Mouse (Mus musculus) frontal cortex, postnatal 36 days (tissue): ENCODE measurements around the gene Pla2g2d.

Source experiments
- DNase-seq, 2 experiments: peaks; one replicate each; pipeline ENCODE4 v3.0.0; 2022; ENCODE audit warnings: low spot score in 2 of 2

Gene Pla2g2d

DNA sequence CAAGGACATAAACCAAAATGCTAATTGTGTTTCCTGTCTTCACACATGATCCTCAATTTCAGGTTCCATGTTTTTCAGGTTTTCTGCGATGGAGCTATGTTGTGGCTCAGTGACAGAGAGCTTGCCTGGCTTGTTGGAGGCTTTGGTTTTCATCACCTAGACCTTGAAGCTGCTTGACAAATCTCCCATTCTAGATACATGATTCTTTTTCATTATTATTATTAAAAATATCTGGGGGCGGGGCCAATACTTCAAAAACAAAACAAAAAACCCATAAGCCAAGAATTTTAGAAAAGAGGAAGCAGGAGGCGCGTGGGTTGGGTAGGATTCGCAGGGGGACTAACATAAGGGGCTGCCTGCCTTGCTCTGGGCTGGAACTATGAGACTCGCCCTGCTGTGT, at the start of gene Pla2g2d:
TSS of gene Pla2g2d (plus strand) at position 301 of the 400 bp plus-strand sequence.
- DNase-seq: no peak

DNA sequence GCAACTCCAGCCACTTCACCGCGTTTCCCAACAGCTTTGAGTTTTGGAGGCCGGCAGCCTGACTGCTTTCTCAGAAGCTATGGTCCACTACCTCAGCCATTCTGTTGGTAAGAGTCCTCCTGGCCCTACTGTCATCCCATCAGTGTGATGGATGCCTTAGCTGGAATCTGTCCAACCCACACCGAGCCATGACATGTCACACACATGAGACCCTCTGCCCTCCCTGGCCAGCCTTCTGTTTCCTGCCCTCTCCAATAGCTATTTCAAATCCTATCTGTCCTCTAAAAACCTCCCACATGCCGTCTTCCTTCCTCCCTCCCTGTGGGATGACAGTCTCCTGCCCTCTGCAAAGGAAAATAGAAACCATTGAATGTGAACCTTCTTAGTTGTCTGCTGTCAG, 49.8 kb upstream of the Pla2g2d start:
- DNase-seq: no peak

DNA sequence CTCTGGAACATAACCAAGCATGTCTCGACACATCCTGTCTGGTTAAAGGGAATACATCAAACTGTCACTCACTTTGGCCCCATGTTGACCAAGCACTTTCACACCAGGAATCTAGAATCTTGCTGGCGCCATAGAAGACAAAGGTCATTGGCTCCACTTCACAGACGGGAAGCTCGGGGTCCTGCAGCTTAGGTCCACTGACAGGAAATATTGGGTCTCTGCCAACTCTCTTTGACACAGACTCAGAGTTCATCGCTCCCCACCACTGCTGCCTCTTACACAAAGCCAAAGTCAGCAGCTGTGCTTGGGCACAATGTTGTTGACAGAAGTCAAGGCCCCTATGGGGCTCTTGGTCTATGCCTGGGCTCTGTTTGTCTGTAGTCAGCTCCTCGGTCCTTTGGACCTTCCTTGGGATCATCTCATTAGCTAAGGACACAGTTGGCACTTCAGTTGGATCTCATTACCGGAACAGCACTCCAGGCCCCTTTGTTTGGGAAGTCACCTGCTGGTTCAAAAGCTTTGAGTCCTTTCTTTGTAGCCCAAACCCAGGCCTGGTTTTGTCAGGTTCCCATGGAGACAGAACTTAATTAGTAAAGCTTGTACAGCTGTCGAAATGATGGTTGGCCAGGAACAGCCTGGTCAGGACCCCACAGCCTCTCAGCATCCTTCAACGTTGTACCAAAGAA, 46.4 kb upstream of the Pla2g2d start:
- no peak for DNase-seq

DNA sequence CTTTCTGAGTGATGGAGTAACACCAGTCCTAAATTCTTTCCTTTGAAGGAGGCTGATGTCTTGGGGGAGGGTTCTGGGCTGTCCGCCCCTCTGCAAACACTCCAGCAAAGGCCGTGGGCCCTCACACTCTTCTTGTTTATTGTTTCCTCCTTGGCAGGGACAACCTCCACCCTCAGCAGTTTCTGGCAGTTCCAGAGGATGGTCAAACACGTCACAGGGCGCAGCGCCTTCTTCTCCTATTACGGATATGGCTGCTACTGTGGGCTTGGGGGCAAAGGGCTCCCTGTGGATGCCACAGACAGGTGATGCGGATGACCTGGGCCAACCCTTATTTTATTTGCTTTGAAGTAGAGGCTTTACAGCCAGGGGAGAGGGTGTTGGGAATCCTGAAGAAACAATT, 41.4 kb upstream of the Pla2g2d start:
- DNase-seq: no peak

DNA sequence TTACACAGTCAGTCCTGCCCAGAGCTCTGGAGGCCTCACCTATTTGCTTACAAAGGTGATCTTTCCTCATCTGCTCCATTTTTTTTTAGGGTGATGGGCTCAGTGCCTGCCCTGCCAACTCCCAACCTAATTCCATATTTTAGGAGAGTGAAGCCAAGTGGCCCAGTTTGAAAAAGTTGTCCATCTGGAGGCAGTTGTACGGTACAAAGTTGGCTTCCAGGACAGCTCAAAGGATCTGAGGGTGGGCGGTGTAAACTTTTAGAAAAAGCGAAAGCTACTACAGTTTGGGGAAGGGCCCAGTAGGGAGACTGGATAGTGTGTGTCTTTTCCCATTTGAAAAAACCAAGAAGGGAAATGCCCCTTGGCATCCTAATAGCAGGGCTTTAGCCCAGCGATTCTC, 40.7 kb upstream of the Pla2g2d start:
- no peak for DNase-seq

DNA sequence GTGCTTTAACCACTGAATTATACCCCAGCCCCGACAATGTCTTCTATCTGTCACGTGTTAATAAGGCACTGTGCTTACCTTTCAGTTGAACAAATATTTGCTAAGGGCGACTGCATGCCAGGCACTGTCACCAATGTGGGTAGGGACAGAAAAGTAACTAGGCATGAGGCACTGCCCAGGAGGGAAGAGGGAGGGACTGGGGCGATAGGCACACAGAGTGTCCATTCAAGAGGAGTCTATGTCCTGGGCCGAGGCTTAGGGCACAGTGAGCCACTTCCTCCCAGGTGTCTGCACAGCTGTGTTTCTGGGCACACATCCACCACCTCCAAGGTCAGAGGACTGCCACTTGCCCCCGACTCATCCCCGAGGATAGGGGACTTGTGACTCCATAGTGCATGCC, 38.5 kb upstream of the Pla2g2d start, which contains the start of gene Ubxn10:
TSS of gene Ubxn10 (minus strand) at position 137 of the 400 bp plus-strand sequence.
- DNase-seq: no peak

DNA sequence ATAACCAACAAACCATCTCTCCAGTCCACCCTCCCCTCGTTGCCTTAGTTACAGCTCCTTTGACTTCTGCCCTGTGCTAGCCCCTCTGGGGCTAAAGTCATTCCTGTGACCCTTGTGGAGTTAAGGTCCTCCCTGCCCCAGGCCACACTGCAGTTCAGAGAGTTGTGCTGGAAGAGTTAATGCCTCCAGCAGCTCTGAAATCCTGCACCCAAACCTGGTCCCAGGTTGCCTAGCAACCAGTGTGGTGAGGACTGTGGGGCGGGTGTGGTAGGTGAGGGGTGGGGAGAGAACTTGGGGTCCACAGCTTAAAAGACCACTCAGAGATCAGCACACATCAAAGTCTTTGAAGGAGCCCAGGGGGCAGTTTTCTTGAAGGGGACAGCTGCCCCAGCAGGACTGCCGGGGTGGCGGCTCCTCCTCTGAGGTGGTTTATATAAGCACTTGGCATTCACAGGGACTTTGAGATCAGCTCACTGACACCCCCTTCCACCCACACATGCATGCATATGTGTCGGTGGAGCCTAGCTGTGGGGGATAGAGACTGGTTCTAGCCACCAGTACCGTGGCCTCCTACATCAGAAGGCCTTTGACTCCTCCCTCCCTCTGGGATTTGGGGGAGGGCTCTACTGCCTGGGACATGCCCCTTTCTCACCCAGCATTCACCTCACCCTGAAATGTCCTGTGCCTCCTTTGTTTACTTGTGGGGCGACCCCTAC, 36.2 kb upstream of the Pla2g2d start:
- DNase-seq: peak in 1 of 2 experiments; percentile 49

DNA sequence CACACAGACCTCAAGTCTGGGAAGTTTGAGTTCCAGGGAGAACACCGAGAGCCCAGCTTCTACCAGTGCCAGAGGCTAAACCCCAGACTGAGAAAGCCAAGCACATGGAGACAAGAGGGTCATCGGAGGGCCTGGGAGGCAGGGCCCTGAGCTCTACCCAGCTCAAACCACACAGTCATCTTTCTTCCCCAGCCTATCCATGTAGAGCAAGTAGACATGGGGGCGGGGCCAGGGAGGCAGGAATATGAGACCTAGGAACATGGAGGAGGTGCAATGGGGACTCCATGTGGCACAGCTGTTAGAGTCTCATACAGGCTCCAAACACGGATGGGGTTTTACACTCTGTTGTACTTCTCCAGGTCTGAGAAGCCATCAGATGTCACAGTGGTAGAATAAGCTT, 29.7 kb upstream of the Pla2g2d start:
- no peak for DNase-seq

DNA sequence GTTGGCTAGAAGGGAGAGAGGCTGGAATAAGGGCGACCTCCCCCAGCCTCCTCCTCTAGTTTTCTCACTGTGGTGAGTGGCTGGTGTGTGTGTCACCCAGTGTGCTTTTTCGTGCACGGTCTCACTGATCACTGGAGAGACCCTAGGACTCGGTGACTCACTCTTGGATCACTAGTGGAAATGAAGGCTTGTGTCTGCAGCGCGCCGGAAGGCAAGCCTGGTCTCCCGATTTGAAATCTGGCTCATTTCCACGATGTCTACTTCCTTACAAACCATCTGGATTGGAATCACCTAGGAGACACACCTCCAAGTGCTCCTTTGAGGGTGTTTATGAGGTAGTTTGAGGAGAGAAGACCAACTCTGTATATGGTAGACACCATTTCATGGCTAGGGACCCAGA, 28.7 kb upstream of the Pla2g2d start:
- no peak for DNase-seq

DNA sequence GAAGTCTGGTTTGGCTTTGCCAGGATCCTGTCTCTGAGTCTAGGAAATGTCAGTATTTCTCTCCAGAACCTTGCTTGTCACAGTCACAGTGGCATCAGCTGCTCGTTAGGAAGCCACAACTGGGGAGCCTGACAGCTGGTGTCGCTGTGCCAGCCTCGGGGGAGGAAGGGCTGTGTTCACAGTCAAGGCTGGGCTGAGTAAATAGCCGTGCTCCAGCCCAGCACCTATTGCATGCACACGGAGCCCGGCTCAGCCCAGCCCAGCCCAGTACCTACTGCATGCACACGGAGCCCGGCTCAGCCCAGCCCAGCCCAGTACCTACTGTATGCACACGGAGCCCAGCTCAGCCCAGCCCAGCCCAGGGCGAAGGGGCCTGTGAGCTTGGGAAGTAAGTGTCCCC, 27.7 kb upstream of the Pla2g2d start:
- DNase-seq: peak; percentile 65

DNA sequence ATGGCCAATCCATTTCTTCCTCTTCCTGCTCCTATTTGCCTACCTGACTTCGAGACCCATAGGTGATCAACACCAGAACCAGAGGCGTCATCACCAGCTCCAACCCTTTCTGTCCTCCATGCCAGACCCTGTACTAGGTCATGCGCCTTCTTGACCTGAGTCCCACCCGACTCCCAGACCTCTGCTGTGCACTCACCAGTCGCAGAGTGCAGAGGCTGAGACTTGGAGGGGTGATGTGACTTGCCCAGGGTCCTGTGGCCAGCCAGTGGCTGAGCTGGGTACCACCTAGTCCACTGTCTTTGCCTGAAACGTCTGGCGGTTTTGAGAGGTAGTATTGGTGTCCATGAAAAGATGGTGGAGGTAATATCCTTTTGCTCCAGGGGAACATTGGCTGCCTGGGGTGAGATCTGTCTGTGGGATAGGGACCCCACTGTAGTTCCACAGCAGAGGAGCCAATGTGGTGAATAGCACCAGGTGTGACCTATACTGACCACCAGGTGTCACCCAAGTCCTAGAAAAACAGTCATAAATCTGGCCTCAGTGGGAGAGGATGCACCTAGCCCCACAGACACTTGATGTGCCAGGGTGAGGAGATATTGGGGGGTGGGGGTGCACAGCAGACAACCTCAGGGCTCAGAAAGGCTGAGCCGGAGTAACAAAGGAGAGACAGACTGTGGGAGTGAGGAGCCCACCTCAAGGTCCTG, 27.0 kb upstream of the Pla2g2d start:
- peak in 1 of 2 experiments; percentile 78 for DNase-seq

DNA sequence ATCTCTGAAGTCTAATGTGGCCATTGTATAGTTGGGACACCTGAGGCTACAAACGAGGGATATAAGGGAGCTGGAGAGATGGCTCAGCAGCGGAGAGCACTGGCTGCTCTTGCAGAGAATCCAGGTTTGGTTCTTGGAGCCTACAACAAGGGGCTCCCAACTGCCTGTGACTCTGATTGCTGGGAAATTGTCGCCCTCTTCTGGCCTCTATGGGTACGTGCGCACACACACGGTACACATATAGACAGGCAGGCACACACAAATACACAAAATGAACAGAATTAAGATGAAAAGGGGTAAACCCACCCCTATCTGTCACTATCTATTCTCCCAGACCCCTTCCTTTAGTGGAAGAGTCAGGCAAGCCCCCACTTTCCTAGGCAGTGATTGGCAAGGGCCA, 22.9 kb upstream of the Pla2g2d start:
- DNase-seq: no peak

DNA sequence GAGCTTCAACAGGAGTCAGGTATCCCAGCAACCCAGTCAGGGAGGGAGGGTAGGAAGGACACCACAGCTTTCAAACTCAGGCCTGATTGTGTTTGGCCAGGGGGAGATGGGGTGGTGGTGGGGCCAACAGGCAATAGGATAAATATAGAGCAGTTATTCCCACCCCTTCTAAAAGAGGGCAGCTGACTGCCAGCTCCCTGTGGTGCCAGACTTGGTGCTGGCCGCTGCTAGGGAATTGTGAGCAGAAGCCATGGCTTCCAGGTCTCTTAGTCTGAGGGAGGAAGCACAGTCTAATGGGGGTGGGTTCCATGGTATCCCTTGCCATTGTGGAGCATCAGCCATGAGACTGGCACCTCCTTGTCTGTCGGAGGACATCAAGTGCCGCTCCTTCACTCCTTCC, 21.9 kb upstream of the Pla2g2d start:
- no peak for DNase-seq

DNA sequence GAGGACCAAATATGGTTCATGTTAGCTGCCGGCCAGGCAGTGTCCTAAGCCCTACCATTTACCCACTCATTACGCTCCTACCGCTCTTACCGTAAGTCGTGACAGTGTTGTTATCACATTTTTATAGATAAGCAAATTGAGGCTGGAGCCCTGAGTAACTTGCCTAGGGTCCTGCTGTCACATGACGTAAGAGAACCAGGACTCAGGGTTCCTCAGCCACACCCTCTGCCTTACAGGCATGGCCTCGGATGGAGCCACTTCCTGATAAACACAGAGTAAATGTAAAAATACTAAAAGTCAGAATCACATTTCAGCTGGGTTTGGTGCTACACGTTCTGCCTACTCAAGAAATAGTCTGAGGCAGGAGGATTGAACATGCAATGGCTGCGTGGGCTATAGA, 21.1 kb upstream of the Pla2g2d start:
- no peak for DNase-seq

DNA sequence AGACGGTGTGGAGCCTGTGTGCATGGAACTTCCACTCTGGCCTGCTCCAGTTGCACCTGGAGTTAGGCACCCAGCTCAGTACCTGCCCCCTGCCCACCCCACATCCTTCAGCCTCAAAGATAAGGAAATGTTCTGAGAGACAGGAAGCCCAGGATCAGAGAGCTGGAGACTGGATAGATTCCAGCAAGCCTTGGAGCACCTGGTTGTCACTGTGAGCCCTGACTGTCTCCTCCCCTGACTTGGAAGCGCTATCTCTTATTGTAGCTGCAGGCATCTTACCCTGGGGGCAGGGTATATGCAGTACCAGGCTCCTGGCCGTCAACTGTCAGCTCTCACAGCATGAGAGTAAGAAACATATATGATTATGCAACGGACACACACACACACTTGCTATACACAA, 20.1 kb upstream of the Pla2g2d start:
- DNase-seq: no peak

DNA sequence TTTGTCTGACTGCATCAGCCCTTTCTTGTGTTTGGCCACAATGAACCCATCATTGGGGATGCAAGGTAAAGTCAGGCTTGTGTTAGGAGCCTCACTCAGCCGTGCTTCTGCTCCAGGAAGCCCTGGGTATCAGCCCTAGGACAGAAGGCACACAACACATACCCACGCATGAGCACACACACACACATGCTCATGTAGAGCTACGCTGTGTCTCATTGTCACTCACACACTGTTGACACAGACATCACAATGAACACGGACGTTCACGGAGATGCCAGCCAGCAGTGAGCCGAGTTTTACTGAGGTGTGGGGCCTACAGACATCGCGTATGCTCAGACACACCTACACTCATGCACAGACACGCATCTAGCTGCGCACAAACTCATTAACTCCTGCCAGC, 19.6 kb upstream of the Pla2g2d start:
- DNase-seq: no peak

DNA sequence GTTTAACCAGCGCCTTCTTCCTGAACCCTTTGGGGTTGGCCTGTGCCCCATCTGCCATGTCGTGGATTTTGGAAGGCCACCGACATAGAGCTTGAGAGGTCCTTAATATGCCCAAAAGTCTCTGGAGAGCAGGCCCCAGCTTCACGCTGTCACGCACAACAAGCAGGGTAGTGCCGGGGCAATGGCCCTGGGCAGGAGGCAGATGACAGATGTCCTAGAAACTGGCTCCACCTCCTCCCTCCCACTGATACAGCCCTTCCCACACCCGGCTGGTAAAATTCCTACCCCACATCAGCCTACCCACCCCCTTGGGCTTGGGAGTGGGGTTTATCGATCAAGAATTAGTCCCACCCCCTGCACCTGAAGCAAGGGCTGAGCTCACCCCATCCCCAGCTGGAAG, 18.1 kb upstream of the Pla2g2d start, which contains the start of gene Pla2g2f:
TSS of gene Pla2g2f (minus strand) at position 211 of the 400 bp plus-strand sequence.
- DNase-seq: no peak

DNA sequence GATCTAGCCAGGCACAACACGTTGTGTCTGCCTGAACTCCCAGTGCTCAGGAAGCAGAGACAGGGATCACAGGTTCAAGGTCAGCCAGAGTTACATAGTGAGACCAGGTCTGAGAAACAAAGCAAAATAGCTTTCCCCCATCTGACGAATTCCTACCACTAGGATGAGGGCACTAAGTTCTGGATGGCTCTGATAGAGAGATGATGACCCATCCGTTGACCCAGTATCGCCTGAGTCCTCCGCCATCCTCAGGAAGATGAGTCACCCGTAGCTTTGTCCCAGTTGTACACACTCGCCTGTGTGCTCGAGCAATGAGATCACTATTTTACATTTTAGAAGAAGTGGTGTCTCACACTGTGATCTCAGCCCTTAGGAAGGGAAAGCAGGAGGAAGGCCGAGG, 13.3 kb upstream of the Pla2g2d start:
- no peak for DNase-seq

DNA sequence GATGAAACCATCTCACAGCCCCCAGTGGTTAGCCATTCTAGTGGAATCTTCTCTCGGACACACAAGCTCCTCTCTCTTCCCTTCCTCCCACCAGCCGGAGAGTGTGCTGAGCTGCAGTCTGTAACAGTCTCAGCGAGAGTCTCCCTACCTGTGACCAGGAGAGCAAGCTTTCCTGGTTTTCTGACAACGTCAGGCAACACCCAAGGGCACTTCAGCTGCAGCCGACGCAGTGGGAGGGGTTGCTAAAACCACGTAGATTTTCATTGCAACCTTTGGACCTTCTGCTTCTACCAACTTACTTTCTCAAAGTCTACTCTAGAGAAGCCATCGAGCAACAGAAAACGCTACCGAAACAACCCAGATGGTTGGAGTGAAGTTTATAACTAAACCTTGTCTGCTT, 3.6 kb upstream of the Pla2g2d start:
- DNase-seq: no peak

DNA sequence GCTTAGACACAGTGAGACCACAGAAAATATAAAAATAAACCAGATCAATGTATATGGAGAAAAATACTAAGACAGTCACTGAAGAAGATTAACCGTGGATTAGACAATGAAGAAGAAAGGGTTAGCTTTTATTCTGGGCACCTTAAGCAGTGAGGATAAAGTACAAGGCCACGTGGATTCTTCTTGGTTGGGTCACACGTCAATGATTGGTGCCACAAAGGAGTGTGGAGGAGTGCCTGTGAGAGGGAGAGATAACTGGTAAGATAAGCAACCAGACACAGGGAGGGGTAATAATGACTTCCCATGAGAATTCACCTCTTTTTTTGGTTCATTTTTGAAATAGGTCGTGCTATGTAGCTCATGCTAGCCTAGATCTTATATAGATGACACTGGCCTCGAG, 3.1 kb upstream of the Pla2g2d start:
- no peak for DNase-seq

DNA sequence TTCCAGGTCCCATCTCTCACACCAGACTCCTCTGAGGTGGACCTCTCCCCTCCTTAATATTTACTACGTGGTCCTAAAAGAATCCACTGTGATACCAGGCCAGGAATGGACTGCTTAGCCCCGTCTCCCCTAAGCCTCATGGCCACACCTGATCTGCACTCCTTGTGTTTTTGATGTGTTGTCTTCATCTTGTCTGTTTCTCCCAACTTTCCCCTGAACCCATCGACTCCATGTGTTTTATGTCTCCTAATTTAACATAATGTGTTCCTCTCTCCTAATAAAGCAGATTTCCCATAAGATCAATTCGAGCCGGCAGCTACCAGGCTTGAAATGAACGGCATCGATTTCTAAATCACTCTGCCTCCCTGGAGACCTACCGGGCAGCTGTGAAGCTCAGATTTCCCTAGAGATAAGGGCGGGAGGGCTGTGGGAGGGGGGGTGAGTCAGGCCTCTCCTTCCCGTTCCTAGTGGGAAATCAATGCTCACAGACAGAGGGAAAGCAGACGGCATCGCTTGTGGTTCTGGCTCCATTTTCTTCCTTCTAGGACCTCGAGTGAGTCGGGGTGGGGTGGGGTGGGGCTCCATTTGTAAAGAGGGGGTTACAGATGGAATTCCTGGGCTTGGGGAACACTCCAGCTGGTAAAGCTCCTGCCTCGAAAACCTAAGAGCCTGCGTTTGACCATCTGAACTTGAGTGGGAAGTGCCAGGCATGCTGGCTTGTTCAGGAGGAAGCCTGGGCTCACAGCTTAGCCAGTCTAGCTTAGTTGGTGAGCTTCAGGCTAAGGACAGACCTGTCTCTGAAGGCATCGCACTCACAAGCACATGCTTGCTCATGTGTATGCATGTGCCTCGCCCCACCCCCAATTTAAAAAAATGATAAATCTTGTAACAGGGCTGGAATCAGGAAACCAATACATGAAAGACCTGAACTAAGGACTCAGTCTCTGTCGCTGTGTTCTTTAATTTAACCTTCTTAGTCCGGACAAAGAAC, 2.2 kb downstream of the Pla2g2d start:
- DNase-seq: no peak

DNA sequence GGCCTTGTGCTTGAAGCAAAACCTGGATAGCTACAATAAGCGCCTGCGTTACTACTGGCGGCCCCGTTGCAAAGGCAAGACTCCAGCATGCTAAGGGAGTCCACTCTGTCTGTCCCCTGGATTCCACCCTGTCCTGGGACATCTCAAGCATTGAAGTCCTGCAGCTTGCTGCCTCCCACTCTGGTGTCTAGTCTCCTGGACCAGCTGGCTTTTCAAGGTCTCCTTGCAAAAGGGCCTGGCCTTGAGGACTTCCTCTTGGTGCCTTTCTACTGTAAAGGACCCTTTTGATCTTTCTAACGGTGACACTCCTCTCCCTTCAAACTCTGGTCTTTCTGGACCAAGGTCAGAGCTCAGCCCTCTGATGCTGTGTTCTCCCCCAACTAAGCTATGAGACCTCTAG, 4.8 kb downstream of the Pla2g2d start:
- DNase-seq: no peak
